Mouse (Mus musculus) layer of hippocampus, postnatal 25 days (tissue): Measurements from ENCODE around the gene Itga6. TPM values are rescaled to one million over a fixed set of nuclear protein-coding genes. Genes with fewer than 3 reads are reported as not detected.
"Not testable (repeated sequence)": the region's sequence is repeated elsewhere in the genome, so short reads cannot be mapped to it uniquely, and the experiment has no call there.

Source experiments
- DNase-seq, 2 experiments: peaks; one replicate each; pipeline ENCODE4 v3.0.0; 2022; ENCODE audit warnings: mixed read lengths in 2 of 2, low spot score in 1 of 2; ENCODE audit errors: extremely low spot score in 1 of 2
- total RNA-seq, 2 experiments: library from RNA; stranded (reverse); gene quantifications; 2 replicates each; pipeline ENCODE4 v1.2.3; 2021

The Itga6 gene
- 10 to 100 TPM; 27.2 to 35.7 TPM for total RNA-seq

DNA sequence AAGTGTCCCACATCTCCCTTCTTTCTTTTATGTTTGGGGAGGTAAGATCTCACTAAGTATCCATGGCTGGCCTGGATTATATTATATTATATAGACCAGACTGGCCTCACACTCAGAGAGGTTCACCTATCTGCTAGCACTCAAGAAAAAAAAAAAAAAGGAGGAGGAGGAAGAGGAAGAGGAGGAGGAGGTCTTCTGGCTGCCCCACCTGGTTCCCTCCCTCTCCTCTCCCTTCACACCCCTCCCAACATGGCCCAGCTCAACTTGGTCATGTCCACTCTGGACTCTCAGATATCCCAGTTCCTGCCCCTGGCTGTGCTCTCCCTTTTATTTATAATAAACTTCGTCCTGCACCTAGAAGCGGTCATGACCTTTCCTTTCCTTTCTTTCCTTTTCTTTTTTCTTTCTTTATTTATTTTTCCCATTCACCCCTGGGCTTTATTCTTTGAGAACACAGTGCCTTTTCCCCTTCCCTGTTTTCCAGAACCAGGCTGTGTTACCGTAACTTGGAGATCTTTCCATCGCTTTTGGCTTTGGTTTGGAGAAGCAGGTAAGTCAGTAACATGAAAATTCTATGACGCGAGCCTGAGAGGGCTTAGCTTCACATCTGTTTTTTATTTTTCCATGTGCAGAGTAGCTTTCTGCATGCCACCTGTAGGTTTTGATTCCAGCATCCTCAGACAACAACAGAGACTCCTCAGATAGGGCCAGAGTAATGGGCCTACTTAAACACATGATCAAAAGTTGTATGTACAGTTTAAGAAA, at the start of gene Itga6:
Gene Itga6, plus strand, starts transcription at position 7 of the 765 bp plus-strand sequence.
- DNase-seq, result no peak

DNA sequence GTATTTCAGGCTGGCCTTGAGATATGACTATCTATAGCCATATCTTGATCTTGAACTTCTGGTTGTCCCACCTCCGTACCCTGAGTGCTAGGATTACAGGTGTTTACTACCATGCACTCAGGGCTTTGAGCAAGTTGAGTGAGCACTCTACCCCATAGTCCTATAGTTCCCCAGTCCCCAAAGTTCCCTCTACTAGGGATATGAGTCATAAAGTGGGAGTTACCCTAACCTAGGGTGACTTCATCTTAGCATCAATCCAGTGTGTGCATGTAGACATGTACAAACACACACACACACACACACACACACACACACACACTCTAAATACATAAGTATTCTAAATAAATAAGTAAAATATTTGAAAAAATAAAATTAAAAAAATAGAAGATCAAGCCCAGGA, 48.6 kb upstream of the Itga6 start:
- DNase-seq, result no peak

DNA sequence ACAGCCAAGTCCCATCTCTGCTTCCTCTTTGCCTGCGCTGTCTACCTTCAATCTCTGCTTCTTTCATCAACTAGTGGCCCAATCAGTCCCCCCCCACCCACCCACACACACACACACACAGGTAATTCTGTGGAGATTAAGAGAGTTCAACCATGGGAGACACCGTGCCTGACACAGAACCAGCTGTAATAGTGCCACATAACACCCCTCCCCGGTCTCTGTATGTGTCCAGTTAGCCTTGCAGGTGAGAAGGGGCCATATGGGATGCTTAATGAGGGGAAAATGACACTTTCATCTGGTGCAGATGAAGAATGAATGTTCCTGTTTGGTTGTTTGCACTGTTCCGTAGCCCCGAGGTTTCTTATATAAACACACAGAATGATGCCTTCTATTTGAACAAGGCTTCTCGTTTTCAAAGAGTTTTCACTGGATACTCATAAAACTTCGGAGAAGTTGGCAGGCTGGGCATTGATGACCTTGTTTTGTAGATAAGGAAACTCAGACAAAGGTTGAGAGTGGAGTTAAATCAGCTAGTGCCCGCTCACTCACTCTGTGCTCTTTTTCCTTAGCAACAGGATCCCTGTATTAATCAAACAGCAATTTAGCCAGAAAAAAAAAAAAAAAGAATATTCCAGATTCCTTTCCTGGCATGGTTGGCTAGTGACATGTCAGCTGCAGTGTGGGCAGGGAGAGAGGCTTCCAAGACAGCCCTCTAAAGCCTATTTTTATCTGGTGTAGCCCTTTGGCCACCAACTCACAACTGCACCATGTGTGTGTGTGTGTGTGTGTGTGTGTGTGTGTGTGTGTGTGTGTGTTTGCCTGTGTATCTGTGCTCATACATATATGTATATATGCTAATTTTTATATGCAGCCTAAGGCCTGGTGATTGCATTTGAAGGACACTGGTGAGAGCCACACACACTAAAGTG, 47.7 kb upstream of the Itga6 start:
- DNase-seq, result no peak

DNA sequence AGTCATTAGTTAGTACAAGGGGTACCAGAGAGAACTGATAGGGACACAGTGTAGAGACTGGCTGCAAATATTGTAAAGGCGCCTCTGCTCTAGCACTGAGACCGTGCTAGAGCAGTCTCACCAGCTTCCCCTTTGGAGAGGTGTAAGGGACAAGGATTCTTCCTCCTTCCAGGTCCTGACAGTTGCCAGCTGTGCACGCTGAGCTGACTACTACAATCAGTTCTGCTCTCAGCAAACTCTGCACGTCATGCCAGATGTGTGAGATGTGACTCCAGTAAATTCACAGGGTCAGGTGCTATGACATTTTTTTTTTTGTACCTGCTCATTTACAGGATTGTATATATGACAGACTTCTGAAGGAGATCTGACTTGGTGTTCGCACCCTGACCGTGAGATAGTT, 47.0 kb upstream of the Itga6 start:
- DNase-seq, result no peak

DNA sequence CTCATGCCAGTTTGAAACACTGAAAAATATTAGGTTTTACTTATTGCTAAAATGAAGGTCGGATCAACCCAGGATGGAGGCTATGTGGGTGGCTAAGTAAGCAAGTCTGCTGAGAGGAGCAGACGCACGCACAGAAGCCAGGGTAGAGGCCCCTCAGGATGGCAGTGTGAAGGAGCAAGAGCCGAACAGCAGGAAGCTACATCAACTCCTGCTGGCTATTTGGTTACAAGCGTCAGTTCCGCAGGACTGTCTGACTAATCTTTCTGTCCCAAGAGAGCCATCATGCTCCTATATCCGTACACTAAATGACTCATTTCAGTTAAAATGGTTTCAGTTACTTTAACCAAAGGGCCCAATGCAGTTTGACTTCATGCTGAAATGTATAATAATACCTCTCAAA, 46.5 kb upstream of the Itga6 start:
- no peak for DNase-seq

DNA sequence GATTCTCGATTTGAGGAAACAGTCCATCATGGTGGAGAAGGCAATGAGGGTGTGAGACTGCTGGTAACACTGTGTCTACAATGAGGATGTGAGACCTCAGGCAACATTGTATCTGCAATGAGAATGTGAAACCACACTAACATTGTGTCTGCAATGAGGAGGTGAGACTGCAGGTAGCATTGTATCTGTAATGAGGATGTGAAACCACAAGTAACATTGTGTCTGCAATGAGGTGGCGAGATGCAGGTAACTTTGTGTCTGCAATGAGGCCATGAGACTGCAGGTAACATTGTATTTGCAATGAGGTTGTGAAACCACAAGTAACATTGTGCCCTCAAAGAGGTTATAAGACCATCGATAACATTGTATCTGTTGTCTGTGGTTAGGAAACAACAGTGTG, 44.1 kb upstream of the Itga6 start:
- no peak for DNase-seq

- no peak for DNase-seq
Measured at GRCm38 (mm10) chr2:71704309-71704708, 41.1 kb upstream of the Itga6 start.

DNA sequence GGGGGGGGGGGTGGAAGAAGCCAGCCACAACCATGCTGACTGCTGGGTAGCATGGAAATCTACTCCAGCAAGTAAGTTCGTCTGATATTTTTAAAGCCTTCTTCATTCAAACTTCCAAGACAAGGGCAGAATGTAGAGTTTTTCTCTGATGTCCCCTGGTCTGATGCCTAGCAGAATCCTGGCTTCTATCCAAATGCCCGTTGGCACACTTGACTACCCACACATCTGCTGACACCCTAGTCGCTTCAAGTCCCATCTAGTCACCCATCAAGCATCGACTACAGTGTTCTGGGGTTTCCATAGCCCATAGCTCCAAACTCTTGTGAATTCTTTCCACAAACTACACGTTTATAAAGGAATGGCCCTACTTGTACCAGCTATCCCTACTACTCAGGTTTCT, 36.5 kb upstream of the Itga6 start:
- DNase-seq, result no peak

DNA sequence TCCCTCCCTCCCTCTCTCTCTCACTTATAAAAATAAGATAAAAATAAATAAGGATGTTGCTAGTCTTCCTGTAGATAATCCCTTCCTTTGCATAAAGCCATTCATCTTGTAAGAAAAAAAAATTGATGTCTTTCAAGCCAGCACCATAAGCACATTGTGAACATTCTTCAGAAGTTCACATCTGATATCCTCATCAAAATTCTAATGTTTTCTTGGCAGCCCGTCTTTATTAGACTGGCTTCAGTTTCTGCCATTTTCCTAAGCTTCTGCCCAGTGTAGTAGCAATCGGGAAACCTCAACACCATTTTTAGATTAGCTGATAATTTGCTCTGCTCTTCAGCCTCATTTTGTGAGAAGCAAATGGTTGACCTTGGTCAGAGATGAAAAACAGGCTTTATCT, 33.8 kb upstream of the Itga6 start:
- DNase-seq, result no peak

- no peak for DNase-seq
Measured at GRCm38 (mm10) chr2:71714416-71714815, 31.0 kb upstream of the Itga6 start.

- no peak for DNase-seq
Measured at GRCm38 (mm10) chr2:71719005-71719386, 26.4 kb upstream of the Itga6 start.

DNA sequence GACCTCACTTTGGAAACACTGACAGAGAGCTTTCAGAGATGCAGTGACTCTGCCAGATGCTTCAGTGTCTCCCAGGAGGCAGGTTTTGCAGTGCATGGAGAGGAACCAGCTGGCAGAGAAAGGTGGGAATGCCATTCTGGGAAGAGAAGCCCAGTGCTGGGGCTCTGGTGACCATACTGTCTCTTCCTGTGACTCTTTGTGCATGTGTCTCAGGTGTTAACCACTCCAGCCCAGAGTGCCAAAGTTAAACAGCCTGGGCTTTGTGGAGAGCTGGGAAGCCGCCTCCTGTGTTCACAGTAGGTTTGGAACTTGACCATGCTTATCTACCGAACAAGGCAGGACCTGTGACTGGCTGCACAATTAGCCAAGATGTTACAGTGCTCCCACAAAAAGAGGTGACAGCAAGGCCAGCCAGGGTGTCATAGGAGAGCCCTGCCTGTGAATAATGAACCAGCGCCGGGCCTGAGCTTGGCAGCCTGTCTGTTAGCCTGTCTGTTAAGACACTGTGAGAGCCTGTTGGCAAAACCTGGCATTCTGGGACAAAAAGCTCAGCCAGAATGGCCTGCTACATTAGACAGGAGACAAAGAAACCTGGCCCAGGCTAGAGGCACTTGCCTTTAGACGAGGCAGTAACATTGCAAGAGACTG, 25.9 kb upstream of the Itga6 start:
- no peak for DNase-seq

GRCm38 (mm10) chr2:71720556-71720955, 24.9 kb upstream of the Itga6 start:
- DNase-seq, result not testable (repeated sequence)

- DNase-seq, result no peak
Measured at GRCm38 (mm10) chr2:71722913-71723312, 22.5 kb upstream of the Itga6 start.

GRCm38 (mm10) chr2:71723623-71724022, 21.8 kb upstream of the Itga6 start:
- DNase-seq, result no peak

GRCm38 (mm10) chr2:71724028-71724427, 21.4 kb upstream of the Itga6 start:
- DNase-seq, result no peak

- DNase-seq, result no peak
Measured at GRCm38 (mm10) chr2:71725446-71725845, 20.0 kb upstream of the Itga6 start.

DNA sequence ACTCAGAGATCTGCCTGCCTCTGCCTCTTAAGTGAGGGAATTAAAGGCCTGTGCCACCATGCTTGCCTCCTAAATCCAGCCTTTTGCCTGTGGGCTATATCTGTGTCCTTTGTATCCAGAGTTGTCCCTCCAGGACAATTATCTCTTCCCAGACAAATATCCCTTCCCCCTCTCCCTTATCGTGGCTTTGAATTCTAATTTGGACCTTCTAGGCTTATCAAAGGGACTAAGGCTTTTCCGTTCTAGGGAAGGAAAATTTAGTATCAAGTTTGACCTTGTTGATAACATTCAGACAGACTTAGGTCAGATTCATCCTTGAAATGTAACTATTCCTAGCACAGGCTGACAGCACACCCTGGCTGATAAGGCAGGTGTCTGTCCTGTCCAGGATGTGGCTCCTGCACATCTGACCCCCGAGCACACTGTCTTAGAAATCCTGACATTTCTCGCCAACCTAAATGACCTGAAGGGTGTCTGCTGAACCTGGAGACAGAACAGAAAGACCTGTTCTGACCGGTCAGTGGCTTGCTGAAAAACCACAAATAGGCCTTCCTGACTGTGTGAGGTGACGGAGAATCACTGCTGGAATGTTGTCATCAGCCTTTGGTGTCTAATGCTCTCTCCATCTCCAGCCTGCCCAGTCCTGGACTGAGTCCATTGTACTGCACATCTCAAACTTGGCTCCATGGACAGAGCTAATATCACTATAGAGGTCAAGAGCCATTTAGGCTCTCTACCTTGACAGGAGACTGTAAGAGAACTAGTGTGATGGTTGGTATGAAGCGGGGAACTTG, 18.3 kb upstream of the Itga6 start:
- no peak for DNase-seq

DNA sequence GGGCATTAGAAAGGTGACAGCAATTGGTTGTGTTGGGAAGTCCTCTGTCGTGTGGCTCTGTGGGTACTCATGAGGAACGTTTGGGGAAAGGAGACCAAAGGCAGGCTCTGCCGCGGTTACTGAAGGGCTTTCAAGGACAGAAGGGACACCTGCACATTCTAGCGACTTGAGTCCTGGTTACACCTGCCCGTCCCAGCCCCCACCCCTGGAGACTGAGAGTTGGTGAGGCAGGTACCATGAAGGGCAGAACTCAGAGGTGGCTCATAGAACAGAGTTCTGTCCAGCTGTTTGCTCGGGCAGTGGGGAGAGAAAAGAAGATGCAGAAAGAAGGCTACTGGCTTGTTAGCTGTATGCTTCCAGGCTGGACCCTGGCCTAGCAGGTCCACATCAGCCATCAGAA, 17.1 kb upstream of the Itga6 start:
- DNase-seq, result no peak

DNA sequence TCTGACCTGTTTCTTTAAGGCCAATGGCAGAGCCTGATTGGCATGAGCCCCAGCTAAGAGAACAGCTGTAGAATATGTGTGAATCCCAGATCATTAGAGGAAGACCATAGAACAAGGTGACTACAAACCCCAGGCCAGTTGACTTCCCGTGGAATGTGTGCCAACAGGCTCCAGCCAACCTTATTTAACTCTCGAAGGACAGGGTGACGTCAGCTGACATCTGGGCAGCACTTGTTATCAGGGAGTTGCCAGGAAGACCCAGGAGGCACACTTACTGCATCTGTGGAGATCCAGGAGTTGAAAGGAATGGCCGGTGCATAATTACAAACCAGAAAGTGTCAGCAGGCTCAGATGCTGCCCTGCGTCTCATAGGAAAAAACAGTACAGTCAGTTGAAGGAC, 16.6 kb upstream of the Itga6 start:
- no peak for DNase-seq
